Comparison of ENCODE assay signal across 8 mouse cellular contexts in the genomic region with DNA sequence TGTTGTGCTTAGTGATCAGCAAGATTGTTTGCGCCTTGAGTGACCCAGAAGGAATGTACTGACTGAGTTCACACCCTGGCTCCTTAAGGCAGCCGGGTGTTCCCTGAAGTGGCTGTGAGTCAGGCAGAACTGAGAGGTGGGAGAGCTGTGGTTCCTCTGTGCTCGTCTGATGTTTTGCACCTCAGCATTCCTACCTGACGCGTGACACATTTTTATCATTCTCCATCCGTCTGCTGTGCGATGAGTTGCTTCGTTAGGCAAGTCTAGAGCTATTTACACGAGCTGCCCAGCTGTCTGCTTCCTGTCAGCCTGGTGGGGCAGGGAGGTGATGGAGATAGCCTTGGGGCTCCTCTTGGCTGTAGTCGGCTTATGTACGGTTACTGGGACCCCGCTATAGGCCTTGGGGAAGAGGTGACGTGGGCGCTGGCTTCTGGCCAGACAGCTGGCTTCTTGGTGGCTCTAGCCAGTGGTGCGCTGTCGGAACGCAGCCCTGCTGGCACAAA. TPM values are rescaled to one million over a fixed set of nuclear protein-coding genes. Genes with fewer than 3 reads are reported as not detected.
A peak's percentile ranks its signal among the peaks of the same experiment; 100 is the strongest.
DNase-seq lines count a peak whose midpoint lies in the region; ATAC-seq and TF ChIP-seq lines count a peak whose summit lies in the region.

No protein-coding gene starts in this region.

- no peak overlapping the region for H3K4me3 ChIP-seq in neural tube, embryonic 13.5 days
- H3K4me3 ChIP-seq in embryonic facial prominence, embryonic 12.5 days = no peak overlapping the region
- peak overlapping the region; percentile 33 for H3K4me3 ChIP-seq in heart, embryonic 13.5 days
- no peak overlapping the region for H3K4me3 ChIP-seq in midbrain, postnatal 0 days (ENCODE audit: low read depth, low read length)

- H3K4me2 ChIP-seq in neural tube, embryonic 13.5 days = peak overlapping the region; percentile 14; the same call in 1 of the 2 replicates
- H3K4me2 ChIP-seq in embryonic facial prominence, embryonic 12.5 days (replicated peaks) = 0 out of 2 replicates have a peak overlapping the region, but pooled peaks have one; percentile 3
- peak overlapping the region; percentile 63 for H3K4me2 ChIP-seq in heart, embryonic 13.5 days
- H3K4me2 ChIP-seq in midbrain, postnatal 0 days (ENCODE audit: low read depth, low read length, poor library complexity, severe bottlenecking) = peak overlapping the region; percentile 24

- no peak for DNase-seq in neural tube, embryonic 10.5 days (ENCODE audit: extremely low spot score, low spot score)
- DNase-seq in kidney, postnatal 25 days = peak; percentile 63 to 69
- DNase-seq in midbrain, postnatal 0 days (ENCODE audit: low spot score) = peak; percentile 72
- no peak for DNase-seq in frontal cortex, postnatal 14 days (ENCODE audit: low spot score in 2 of 2)
- no peak for DNase-seq in urinary bladder, postnatal 10 days (ENCODE audit: low spot score)

- no peaks in the 10 kb centered on the region for H3K27me3 ChIP-seq in neural tube, embryonic 13.5 days
- no peaks in the 10 kb centered on the region for H3K27me3 ChIP-seq in embryonic facial prominence, embryonic 12.5 days
- H3K27me3 ChIP-seq in heart, embryonic 13.5 days (replicated peaks) = no peaks in the 10 kb centered on the region
- no peaks in the 10 kb centered on the region for H3K27me3 ChIP-seq in midbrain, postnatal 0 days (ENCODE audit: insufficient read depth, low read length)

- peak overlapping the region; percentile 38 for H3K27ac ChIP-seq in neural tube, embryonic 13.5 days (replicated peaks)
- peak overlapping the region; percentile 46; the same call in 1 of the 2 replicates for H3K27ac ChIP-seq in embryonic facial prominence, embryonic 12.5 days
- peak overlapping the region; percentile 93 for H3K27ac ChIP-seq in heart, embryonic 13.5 days (replicated peaks)
- peak overlapping the region; percentile 13; the same call in 1 of the 2 replicates for H3K27ac ChIP-seq in midbrain, postnatal 0 days (ENCODE audit: low read depth, low read length)

- H3K9me3 ChIP-seq in neural tube, embryonic 13.5 days = no peaks in the 10 kb centered on the region
- no peaks in the 10 kb centered on the region for H3K9me3 ChIP-seq in embryonic facial prominence, embryonic 12.5 days
- H3K9me3 ChIP-seq in heart, embryonic 13.5 days = no peaks in the 10 kb centered on the region
- H3K9me3 ChIP-seq in midbrain, postnatal 0 days (ENCODE audit: low read length) = no peaks in the 10 kb centered on the region

- 55% methylated on average over 17 of the region's 17 CpGs for WGBS in neural tube, embryonic 13.5 days
- 44% methylated on average over 17 of the region's 17 CpGs for whole genome bisulfite sequencing in embryonic facial prominence, embryonic 12.5 days
- WGBS in heart, embryonic 13.5 days = 12% methylated on average over 17 of the region's 17 CpGs
- 45% methylated on average over 17 of the region's 17 CpGs for WGBS in midbrain, postnatal 0 days

- TF ChIP-seq CTCF in midbrain, postnatal 0 days (IDR thresholded peaks at IDR 0.05) = no peak

- ATAC-seq in neural tube, embryonic 13.5 days (ENCODE audit: low read depth) = 0 out of 2 replicates have a peak, but pooled peaks have one; percentile 29
- no peak for ATAC-seq in embryonic facial prominence, embryonic 12.5 days (ENCODE audit: insufficient number of reproducible peaks, insufficient read depth, low FRiP score, low TSS enrichment)
- ATAC-seq in heart, embryonic 13.5 days (ENCODE audit: extremely low read depth, insufficient number of reproducible peaks, low FRiP score, low TSS enrichment) = no peak
- ATAC-seq in midbrain, postnatal 0 days (ENCODE audit: low FRiP score) = peak; percentile 53; the same call in 1 of the 2 replicates

- peaks cover 57% of the 10 kb centered on the region for H3K4me1 ChIP-seq in neural tube, embryonic 13.5 days (replicated peaks)
- H3K4me1 ChIP-seq in embryonic facial prominence, embryonic 12.5 days = peaks cover 60% of the 10 kb centered on the region
- H3K4me1 ChIP-seq in heart, embryonic 13.5 days = peaks cover 71% of the 10 kb centered on the region
- H3K4me1 ChIP-seq in midbrain, postnatal 0 days (ENCODE audit: insufficient read depth, low read length) = peaks cover 15% of the 10 kb centered on the region; the same call in 1 of the 2 replicates

- H3K9ac ChIP-seq in neural tube, embryonic 13.5 days = peak overlapping the region; percentile 50; the same call in 1 of the 2 replicates
- no peak overlapping the region for H3K9ac ChIP-seq in embryonic facial prominence, embryonic 12.5 days
- peak overlapping the region; percentile 71 for H3K9ac ChIP-seq in heart, embryonic 13.5 days
- H3K9ac ChIP-seq in midbrain, postnatal 0 days (replicated peaks; ENCODE audit: low read length, poor library complexity, severe bottlenecking) = no peak overlapping the region

- no peaks in the 10 kb centered on the region; the same call in 1 of the 2 replicates for H3K36me3 ChIP-seq in neural tube, embryonic 13.5 days
- H3K36me3 ChIP-seq in embryonic facial prominence, embryonic 12.5 days = no peaks in the 10 kb centered on the region
- H3K36me3 ChIP-seq in heart, embryonic 13.5 days = no peaks in the 10 kb centered on the region; the same call in 1 of the 2 replicates
- peaks cover 8% of the 10 kb centered on the region; the same call in 1 of the 2 replicates for H3K36me3 ChIP-seq in midbrain, postnatal 0 days (ENCODE audit: insufficient read depth, low read length)

RNA-seq across cellular contexts. Expression of gene Rusc2, which starts 17.1 kb away (rescaled TPM):
- polyA plus RNA-seq in neural tube, embryonic 13.5 days (2015; fragmentation: Nextera tagmentation; extraction: Ambion mirVana) = 74.5 and 79.3 TPM in 2 replicates
- 15.7 and 18.1 TPM in 2 replicates for polyA plus RNA-seq in embryonic facial prominence, embryonic 12.5 days (2016; fragmentation: Nextera tagmentation; extraction: Ambion mirVana)
- 9.9 and 13.9 TPM in 2 replicates for polyA plus RNA-seq in heart, embryonic 13.5 days (2015; fragmentation: Nextera tagmentation; extraction: Ambion mirVana)
- total RNA-seq in midbrain, postnatal 0 days (2014; rRNA removed) = 156 and 200 TPM in 2 replicates
- polyA plus RNA-seq in midbrain, postnatal 0 days (2015; fragmentation: Nextera tagmentation; extraction: Ambion mirVana) = 77.7 and 78.9 TPM in 2 replicates

RNA-seq across cellular contexts. Expression of gene Fam166b, which starts 30.1 kb away (rescaled TPM):
- 0.32 and 0.59 TPM in 2 replicates for polyA plus RNA-seq in neural tube, embryonic 13.5 days (2015; fragmentation: Nextera tagmentation; extraction: Ambion mirVana)
- polyA plus RNA-seq in embryonic facial prominence, embryonic 12.5 days (2016; fragmentation: Nextera tagmentation; extraction: Ambion mirVana) = 0.27 TPM in 1 of 2 replicates, not detected in the other
- polyA plus RNA-seq in heart, embryonic 13.5 days (2015; fragmentation: Nextera tagmentation; extraction: Ambion mirVana) = 0.11 TPM in 1 of 2 replicates, not detected in the other
- 1.7 and 2.8 TPM in 2 replicates for total RNA-seq in midbrain, postnatal 0 days (2014; rRNA removed)
- 1.6 and 2.2 TPM in 2 replicates for polyA plus RNA-seq in midbrain, postnatal 0 days (2015; fragmentation: Nextera tagmentation; extraction: Ambion mirVana)

RNA-seq across cellular contexts. Expression of gene Tesk1, which starts 42.9 kb away (rescaled TPM):
- polyA plus RNA-seq in neural tube, embryonic 13.5 days (2015; fragmentation: Nextera tagmentation; extraction: Ambion mirVana) = 10.8 and 14.4 TPM in 2 replicates
- polyA plus RNA-seq in embryonic facial prominence, embryonic 12.5 days (2016; fragmentation: Nextera tagmentation; extraction: Ambion mirVana) = 15.4 and 16.5 TPM in 2 replicates
- polyA plus RNA-seq in heart, embryonic 13.5 days (2015; fragmentation: Nextera tagmentation; extraction: Ambion mirVana) = 3.8 and 4.0 TPM in 2 replicates
- 141 and 184 TPM in 2 replicates for total RNA-seq in midbrain, postnatal 0 days (2014; rRNA removed)
- 17.2 and 18.9 TPM in 2 replicates for polyA plus RNA-seq in midbrain, postnatal 0 days (2015; fragmentation: Nextera tagmentation; extraction: Ambion mirVana)

RNA-seq across cellular contexts. Expression of gene Cd72, which starts 55.5 kb away (rescaled TPM):
- 2.8 and 3.7 TPM in 2 replicates for polyA plus RNA-seq in neural tube, embryonic 13.5 days (2015; fragmentation: Nextera tagmentation; extraction: Ambion mirVana)
- polyA plus RNA-seq in embryonic facial prominence, embryonic 12.5 days (2016; fragmentation: Nextera tagmentation; extraction: Ambion mirVana) = 3.5 and 3.7 TPM in 2 replicates
- 1.9 and 2.6 TPM in 2 replicates for polyA plus RNA-seq in heart, embryonic 13.5 days (2015; fragmentation: Nextera tagmentation; extraction: Ambion mirVana)
- not detected in 2 replicates for total RNA-seq in midbrain, postnatal 0 days (2014; rRNA removed)
- 5.2 and 5.4 TPM in 2 replicates for polyA plus RNA-seq in midbrain, postnatal 0 days (2015; fragmentation: Nextera tagmentation; extraction: Ambion mirVana)

Comparison
In these comparisons a context has a peak if more than half of its experiments do, and no peak if none do; other contexts are left out.
1. ATAC-seq: peak in neural tube, embryonic 13.5 days (single experiment) and midbrain, postnatal 0 days (single experiment); none in embryonic facial prominence, embryonic 12.5 days (single experiment) and heart, embryonic 13.5 days (single experiment).
2. H3K27ac ChIP-seq: peak in every context shown above with its lines; median percentile 93 in heart, embryonic 13.5 days; 46 in embryonic facial prominence, embryonic 12.5 days; 38 in neural tube, embryonic 13.5 days; 13 in midbrain, postnatal 0 days.
3. H3K4me2 ChIP-seq: peak in every context shown above with its lines; median percentile 63 in heart, embryonic 13.5 days; 24 in midbrain, postnatal 0 days; 14 in neural tube, embryonic 13.5 days; 3 in embryonic facial prominence, embryonic 12.5 days.
4. H3K9ac ChIP-seq: peak in neural tube, embryonic 13.5 days (single experiment) and heart, embryonic 13.5 days (single experiment); none in embryonic facial prominence, embryonic 12.5 days (single experiment) and midbrain, postnatal 0 days (single experiment).
5. DNase-seq: peak in kidney, postnatal 25 days (2 of 2) and midbrain, postnatal 0 days (single experiment); none in neural tube, embryonic 10.5 days (single experiment), frontal cortex, postnatal 14 days (0 of 2) and urinary bladder, postnatal 10 days (single experiment).